Mouse (Mus musculus): ENCODE data around the gene Pcyt1a.

DNA sequence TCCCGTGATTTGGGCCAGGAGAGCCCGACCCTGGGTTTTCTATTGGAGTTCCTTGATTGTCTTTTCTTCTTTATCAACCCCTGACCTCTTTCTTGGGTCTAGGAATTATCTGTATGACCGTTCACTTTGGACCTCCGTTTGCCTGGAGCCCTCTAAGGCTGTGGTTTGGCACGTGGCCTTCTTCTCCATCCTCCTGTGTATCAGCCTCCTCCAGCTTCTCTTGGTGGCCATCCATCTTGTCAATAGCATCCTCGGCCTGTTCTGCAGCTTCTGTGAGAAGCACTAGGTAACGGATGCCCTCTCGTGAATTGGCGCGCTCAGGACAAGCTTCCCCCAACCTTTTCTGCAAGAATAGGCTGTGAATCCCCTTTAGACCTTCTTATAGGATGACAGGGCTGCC lies 23.0 kb upstream of the Pcyt1a start:
- TF ChIP-seq GATA1 (IDR thresholded peaks at IDR 0.05; ENCODE audit: borderline replicate concordance, low read length) (no peak), CTCF (IDR thresholded peaks at IDR 0.05; ENCODE audit: low read depth, low read length) (no peak)

Data from G1E (cell line).